Mouse (Mus musculus) cerebellum, adult 2 months (tissue): ENCODE measurements at regions not wholly inside any gene's neighbourhood (a gene's known extent, or its start where the extent isn't known, plus 50 kb on each side); places are given as distances from the start of the nearest gene placed in this dataset.

Experiments used
- CTCF ChIP-seq: fragments of 200-500 bp; IDR thresholded peaks from 2 replicates; pipeline ENCODE4 v1.5.1; 2011; ENCODE audit warnings: low read depth, mild to moderate bottlenecking, control low read depth, low read length, moderate library complexity, borderline replicate concordance; ENCODE audit not compliant: insufficient read depth
- POLR2A ChIP-seq: fragments of 200-500 bp; IDR thresholded peaks from 2 replicates; pipeline ENCODE4 v1.6.1; 2011; ENCODE audit warnings: low read length, control low read depth, borderline replicate concordance; ENCODE audit not compliant: insufficient read depth

GRCm38 (mm10) chr1:168681685-168682491 is 249.8 kb upstream of the Pbx1 start:
- TF ChIP-seq CTCF (no peak), POLR2A (no peak)
